Mouse (Mus musculus) neutrophil, adult 5-6 weeks (primary cell): ENCODE measurements around the gene Nfib. TPM values are rescaled to one million over a fixed set of nuclear protein-coding genes. Genes with fewer than 3 reads are reported as not detected.

Source experiments
- ATAC-seq: fragments of 151-379, 151-347 bp; 2 replicates; pipeline ENCODE4 v1.8.0; 2017; ENCODE audit warnings: mild to moderate bottlenecking, moderate TSS enrichment; ENCODE audit not compliant: insufficient number of reproducible peaks, poor library complexity, low FRiP score, severe bottlenecking; ENCODE audit errors: extremely low read depth
- total RNA-seq: library from RNA; stranded (forward); fragments of 200-1000 nt; gene quantifications from 2 replicates; pipeline ENCODE4 v1.2.3, GENCODE M21; 2017

Nfib gene
- total RNA-seq, 1 experiment from 2014 or later = not detected

DNA sequence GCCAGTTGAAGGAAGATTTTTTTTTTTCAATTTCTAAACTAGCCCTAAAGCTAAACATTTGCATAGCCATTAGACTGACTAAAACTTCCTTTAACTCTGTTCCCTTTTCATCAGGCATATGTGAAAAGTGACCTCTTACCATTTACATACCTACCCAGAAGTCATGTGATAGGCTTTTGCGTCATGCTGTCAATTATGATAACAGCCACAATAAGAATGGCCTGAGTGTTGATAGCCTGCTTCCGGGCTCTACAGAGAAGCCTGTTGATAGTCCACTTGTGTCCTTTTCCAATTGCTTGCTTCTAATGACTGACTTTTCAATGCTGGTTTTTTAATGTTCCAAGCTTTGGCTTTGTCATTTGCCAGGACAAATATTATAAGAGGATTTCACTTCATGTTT, 389.8 kb downstream of the Nfib start:
- no peak for ATAC-seq

DNA sequence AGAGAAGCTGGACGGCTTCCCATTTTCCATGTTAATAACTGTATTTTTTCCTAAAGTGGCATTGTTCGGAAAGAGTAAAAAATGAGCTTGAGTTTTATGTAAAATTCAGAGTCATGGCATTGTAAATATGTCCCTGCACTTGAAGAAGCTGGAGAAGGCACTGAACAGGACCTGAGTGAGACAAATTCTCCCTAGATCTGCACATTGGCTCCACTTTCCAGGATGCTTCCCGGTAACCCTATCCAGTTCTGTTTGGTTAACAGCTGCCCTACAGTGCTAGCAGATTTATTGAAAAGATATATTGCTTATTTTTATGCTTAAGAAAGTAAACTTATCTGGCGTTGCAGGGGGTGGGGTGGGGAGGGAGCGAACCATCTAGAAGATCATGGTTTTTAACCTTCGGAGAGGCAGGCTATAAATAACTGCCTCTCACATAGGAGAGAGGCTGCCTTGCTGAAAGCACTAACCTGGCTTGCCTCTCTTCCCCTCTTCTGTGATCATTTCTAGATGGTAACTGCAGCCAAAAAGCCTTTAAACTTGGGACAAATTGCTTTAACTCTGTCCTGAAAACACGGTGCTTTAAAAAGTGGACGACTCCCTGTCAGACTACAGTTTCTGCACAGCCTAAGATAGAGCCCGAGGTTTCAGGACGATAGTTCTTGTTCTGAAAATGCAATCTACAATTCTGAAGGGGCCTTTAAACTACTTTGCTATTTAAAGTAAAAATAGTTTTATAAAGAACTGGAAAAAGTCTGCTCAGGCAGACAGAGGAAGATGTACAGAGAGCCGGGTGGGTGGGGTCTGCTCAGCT, 394.4 kb downstream of the Nfib start:
- no peak for ATAC-seq

DNA sequence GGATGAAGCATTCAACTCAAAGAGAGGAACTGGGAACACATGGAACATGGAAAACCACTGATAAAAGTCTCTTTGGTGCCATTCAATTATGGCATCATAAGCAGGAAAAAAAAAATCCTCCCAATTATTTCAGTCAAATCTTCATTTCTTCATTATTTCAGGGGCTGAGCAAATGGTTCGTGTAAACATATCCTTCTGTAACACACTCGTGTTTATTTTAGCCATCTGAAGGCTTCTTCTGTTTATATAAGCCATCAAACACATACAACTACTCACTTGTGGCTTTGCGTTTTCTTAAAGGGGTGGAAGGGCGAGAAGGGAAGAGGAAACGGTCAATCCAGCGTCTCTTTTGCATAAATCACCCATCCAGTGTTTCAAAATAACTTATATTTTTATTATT, 399.5 kb downstream of the Nfib start:
- no peak for ATAC-seq

DNA sequence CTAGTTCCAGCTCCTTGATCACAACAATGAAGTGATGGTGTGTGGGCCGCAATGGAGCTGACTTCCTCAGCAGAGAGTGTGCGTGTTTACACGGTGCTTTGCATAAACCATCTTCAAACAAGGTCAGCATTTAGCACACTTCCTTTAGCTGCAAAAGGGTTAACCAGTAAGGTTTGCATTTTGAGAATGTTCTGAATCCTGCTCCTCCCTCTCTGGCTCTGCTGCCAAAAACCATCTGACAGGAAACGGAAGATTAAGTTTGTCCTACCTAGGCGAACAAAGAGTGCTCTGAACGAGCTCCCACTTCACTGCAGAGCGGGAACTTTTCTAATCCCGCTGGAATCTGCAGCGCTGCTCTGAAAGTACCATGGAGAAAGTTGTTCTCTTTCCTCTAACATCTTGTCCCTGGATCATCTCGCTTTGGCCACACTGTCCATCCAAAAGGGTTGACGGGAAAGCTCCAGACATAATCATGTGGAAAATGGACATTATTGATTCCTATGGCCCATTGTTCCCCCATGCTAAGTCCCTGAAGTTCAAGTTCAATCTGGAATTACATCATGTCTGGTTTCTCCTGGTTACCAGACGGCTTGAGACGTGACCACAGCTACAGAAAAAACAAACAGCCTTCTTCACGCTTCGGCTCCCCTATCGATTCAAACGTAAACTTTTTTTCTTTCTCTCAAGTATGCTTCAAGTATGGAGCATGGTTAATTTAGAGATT, 401.2 kb downstream of the Nfib start:
- peak; percentile 33; the same call in 1 of the 2 replicates for ATAC-seq

DNA sequence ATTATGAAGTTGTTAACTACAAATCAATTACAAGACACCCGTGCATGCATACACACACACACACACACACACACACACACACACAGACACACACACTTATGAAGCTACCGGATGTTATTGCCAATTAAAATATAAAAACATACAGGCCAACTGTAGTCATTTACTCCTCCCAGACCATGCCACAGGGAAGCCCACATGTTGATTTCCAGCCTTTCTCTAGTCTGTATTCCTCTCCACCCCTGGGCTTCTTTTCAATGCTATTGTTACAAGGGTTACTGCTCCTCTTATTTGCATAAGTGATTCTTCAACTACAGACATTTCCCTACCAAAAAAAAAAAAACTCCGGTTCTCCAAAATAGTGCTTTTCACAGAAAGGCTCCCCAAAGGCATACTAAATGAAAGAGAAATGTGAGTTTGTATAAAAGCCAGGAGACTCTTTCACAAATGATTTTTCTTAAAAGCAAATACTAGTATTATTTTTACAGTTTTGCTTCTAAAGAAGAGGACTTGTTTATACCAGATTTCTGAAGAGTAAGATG, 402.1 kb downstream of the Nfib start:
- ATAC-seq = no peak

DNA sequence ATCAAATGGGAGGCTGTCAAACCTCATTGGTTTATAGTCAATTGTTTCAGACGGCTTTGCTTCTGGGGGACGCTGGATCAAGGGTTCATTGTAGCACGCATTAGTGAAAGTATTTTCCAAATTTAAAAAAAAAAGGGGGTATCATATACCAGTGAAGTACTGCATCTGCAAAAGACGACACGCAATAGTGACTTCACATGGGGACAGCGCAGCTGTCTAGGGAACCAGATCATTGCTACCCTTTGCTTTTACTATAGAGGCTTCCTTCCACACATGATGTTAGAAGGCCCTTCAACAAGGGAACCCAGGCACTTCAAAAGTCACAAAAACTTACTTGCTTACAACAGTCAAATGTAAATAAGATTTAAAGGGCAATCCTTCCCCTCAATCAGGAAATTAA, 402.6 kb downstream of the Nfib start:
- ATAC-seq = no peak

DNA sequence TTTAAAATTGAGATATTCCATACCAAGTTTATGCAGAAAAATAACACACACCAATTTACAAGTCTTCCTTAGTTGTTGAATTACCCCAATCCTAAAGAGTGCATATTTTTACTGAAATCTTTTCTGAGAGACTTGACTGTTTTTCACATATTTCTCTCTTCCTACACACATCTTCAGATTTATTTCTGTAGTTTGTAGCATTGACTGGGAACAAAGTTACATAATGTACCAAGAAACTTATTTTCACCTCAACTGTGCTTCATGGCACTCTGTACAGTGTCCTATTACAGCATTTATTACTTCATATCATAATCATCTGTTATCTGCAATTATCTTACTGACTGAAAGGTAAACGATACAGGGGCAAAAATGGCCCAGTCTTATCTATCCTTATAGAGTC, 406.9 kb downstream of the Nfib start:
- no peak for ATAC-seq

DNA sequence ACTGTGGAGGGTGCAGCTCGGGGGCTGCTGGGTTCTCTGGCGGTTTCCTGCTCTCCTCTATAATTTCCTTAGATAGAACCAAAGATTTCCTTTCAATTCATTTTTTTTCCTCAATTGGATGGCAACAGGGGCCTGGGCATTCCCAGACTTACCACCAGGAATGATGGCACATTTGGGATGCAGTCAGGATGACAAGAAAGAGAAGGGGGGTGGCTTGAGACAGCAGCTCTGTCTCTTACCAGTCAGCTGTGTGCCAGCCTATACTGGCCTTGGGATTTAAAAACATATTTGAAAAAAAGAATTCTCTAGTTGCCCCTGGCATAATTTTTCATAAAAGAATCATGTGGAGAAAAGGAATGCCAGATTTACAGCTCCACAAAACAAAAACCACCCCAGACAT, 408.0 kb downstream of the Nfib start:
- no peak for ATAC-seq

DNA sequence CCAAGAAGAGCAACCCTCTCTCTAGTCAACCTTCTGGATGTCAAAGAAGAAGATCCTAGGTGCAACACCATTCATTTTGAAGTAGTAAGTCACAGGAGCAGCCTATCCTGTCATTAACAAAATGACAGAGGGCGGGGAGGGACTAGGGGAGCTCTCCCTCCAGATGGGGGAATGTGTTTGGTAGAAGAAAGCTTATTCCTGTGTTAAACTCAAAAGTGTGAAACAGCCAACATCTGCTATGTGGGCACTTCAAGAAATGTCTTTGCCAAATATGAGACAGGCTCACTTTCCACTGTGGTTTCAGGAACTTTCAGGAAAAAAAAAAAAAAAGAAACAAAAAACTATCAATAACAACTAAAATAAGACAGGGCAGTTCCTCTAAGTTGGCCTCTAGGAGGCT, 411.5 kb downstream of the Nfib start:
- ATAC-seq = no peak

DNA sequence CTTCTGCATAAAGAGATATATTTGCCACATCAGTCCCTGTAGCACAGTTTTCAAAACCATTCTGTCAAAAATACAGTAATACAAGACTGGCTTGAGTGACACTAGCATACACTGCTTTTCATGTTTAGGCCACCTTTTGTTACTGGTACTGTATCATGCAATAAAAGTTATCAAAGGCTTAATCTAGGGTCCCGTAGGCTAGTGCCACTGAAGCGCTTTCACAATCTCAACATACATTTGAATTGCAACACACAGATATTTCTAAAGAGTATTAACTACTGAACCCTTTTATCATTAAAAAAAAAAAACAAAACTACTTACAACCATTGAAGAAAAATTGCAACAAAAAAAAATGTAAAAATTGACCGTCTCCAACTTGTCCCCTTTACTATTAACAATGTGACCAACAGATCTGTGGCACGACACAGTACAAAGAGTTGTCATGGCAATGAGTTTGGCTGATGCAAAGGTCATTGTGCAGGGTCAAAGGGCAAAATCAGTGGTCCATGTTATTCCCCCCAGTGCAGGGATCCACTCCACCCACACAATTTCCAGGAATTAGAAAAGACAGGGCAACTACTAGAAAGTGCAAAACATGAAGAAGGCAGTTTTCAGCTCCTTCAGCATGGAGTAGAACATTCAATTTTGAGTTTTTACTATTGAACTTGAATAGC, 414.2 kb downstream of the Nfib start:
- ATAC-seq = no peak

DNA sequence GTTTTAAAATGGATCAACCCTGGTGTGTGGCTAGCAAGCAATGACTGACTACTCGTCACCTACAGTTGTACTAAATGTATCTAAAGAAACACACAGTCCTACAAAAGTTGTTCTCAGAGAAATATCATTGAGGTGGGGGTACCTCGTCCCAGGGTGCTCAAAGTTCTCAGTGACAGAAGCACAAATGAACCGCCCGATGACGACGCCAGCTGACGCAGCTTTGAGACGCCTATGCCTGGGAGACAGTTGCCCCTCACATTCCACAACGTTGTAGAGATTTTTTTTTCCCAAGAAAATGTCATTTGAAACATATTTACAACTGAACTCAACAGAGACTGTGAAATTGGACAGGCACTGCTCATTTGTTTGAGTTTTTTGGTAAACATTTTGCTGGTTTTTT, 414.9 kb downstream of the Nfib start:
- ATAC-seq = no peak

DNA sequence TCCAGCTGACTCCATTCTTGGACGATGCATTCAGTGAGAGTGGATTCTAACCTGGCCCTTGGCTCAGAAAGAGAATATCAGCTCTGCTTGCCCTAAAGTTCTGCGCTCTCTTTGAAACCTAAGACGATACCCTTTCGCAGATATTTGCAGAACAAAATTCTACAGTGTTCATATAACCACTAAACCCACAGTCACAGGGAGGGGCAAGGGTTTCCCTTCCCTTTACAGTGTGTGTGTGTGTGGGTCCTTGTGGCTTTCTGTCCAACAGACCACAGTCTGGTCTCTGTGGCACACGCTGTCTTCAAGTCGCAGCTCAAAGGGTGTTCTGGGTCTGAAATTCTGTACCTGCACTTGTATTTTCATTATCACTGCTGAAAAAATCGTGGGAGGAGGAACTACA, 416.0 kb downstream of the Nfib start:
- ATAC-seq = no peak

DNA sequence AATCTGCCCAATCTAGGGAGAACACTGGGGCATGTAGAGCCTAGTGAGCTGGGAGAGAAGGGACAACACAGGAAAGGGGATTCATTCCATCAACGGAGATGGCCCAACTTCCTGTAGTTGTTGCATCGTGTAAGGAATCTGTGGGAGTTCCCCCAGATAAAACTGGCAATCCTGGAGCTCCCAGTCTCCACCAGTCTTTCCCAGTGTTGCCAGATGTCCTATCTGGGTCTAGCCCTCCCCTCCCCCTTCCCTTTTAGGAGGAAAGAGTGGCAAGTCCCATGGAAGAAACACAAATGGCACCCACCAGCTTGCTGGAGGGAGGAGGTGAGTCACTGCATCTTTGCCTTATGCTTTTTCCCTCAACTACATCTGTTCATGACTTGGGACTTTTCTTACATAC, 417.4 kb downstream of the Nfib start:
- ATAC-seq = no peak

DNA sequence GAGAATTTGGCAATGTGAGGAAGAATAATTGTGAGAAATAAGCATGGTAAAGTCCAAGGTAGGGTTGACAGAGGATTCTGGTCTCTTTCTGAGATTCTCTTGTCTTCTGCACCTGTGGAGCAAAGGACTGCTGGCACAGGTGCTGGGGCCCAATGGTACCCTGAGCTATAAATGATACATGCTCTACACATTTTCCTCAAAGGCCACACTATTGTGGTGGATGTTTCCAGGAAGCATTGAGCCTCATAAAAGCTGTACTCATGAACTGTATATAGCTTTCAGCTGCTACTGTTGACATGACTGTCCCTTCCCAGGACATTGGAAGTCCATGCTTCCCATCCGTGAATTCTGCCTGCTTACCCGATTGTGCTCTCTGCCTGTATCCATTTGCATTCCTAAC, 418.1 kb downstream of the Nfib start:
- no peak for ATAC-seq

DNA sequence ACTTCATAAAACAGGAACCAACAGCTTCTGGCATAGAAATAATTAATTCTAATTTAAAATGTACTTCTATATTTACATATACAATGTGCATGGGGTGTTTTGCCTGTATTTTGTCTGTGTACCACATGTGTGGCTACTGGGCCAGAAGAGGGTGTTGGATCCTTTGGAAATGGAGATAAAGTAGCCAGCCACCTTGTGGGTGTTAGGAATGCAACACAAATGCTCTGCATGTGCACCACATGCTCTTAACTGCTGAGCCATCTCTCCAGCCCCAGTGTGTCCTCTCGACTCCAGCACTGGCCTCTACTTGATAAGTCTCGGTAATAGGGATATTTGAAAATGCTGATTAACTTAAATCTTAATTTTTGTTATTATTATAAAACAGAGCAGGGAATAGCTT, 418.6 kb downstream of the Nfib start:
- no peak for ATAC-seq

DNA sequence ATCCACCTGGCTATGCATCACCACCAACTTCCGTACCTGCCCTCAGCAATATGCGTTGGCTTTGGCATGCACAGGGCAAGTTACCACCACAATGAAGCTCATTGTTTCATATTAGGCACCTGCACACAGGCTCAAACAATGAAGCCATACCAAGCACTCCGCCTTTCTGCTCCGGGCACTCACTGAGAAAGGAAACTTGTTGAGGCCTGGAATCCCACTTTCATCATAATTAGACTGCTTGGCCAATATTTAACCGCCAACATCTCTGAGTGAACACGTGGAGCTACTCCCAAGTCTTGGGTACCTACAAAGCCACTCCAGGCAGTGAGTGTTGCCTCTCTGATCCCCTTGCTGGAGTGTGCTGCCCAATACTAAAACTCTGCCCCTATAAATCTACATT, 422.0 kb downstream of the Nfib start:
- no peak for ATAC-seq

DNA sequence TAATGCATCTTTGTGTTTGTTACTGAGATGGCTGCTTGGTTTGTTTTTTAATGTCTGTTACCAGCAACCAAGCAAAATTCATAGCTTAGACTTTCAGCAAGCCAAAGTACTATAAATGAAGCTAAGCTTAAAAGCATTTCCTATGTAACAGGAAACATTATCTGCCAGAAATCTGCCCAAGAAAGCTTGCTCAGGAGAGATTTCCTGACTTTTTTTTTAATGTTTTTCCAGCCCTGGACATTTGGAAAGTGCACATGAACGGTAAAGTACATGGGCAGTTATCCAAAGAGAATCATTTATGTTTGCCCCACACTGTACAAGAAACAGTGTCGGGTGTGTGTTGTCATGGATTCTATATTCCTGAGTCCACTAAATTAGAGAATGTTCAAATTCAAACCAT, 429.6 kb downstream of the Nfib start:
- no peak for ATAC-seq

DNA sequence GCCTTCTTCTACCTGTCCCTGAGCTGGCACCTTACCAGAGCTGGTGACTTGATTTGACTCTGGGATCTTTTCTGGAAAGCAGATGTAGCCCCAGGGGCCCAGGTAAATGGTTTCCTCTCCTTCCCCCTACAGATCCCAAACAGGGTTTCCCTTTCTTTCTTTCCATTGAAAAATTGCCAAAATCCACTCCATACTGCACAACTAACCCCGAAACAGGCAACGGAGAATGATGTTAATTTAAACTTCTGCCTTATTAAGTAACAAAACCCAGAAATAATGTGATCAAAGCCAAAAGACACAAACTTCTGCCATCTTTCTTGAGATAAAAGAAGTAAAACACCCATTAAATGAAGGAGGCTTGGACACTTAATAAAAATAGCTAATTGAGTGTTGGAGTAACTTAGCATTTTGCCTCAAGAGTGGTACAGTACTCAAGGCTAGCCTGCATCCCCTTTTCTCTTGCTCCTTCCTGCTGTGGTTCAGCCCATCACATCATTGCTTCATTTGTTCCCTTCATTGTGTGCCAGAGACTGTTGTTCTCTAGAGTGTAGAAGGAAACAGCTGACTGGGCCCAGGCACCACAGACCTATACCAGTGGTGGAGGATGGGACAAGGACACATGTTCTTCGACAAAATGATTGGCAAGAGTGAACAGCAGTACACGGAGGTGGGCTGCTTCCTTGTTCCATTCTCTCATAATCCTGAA, 432.3 kb downstream of the Nfib start:
- no peak for ATAC-seq

DNA sequence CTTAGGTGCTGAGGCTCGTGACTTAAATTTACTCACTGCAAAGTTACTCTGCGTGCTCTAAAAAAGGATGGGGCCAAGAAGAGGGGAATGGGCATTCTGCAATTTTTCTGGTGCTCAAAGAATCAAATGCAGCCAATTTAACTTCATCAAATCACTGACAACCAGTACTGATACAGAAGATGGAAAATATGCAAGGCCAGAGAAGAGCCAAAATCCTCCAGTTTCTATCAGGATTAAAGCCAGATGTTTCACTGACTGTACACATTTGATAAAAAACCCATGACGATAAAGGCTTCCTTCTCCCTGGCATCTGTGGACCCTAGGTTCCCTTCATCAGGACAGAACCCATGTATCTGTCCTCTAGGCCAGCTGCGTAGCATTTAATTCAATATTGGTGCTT, 433.5 kb downstream of the Nfib start:
- no peak for ATAC-seq
